Mouse (Mus musculus) left cerebral cortex, postnatal 36 days (tissue): ENCODE data around the gene Nxf1. TPM values are rescaled to one million over a fixed set of nuclear protein-coding genes. Genes with fewer than 3 reads are reported as not detected.

Experiments
- DNase-seq, 2 experiments: peaks; one replicate each; pipeline ENCODE4 v3.0.0; 2021 to 2022; ENCODE audit warnings: low spot score in 2 of 2, mixed read lengths in 1 of 2
- intact Hi-C: fragments of 180-260 bp; cut with DNase I; formaldehyde crosslinking; loops from one replicate; pipeline ENCODE4 v1.15.1; 2025
- microRNA-seq: library from miRNA; unstranded; fragments of <30 nt; microRNA quantifications from one replicate; pipeline ENCODE4 v1.2.0, GENCODE M21; 2022
- total RNA-seq, 2 experiments: library from RNA; stranded (reverse); gene quantifications; 2 replicates each; pipeline ENCODE4 v1.2.3; 2021

Gene Nxf1
- total RNA-seq, 2 experiments from 2014 or later = 68.5 to 99.7 TPM

- no peak for DNase-seq
- intact Hi-C loops = no loop called here
Measured at GRCm38 (mm10) chr19:8803879-8804660, 47.2 kb downstream of the Nxf1 start.

GRCm38 (mm10) chr19:8806810-8807209, 49.9 kb downstream of the Nxf1 start:
- no peak for DNase-seq
- intact Hi-C loops = no loop called here

GRCm38 (mm10) chr19:8815812-8816211, 58.9 kb downstream of the Nxf1 start:
- DNase-seq = no peak

DNA sequence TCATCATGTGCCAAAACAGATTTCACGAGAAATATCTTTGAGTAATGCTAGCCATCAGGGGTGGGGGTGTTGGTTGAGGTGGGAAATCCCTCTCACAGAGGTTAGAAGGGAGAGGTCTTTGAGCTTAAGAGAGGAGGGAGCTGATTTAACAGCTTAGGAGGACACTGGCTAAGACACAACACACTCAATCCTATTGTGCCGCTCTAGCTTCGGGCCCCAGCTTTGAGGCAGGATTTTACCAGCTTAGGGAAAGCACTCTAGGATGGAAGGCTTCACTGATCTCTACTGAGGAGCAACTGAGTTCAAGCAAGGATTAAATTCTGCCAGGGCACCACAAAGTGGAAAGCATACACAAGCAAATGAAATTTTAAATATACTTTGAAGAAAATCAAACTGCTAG, 60.1 kb downstream of the Nxf1 start:
- no peak for DNase-seq
- intact Hi-C loops = no loop called here

More at GRCm38 (mm10) chr19:8815812-8816211, 58.9 kb downstream of the Nxf1 start:
- intact Hi-C loops = no loop called here

- no peak for DNase-seq
- intact Hi-C loops = no loop called here
Measured at GRCm38 (mm10) chr19:8818301-8818798, 61.5 kb downstream of the Nxf1 start.

- DNase-seq = peak; percentile 96
- intact Hi-C loops = no loop called here
Measured at GRCm38 (mm10) chr19:8818801-8819595, 62.1 kb downstream of the Nxf1 start, which contains the start of gene Ttc9c. Ttc9c (minus strand) TSS chr19:8819333.

GRCm38 (mm10) chr19:8819596-8820423, 62.9 kb downstream of the Nxf1 start, which contains the start of gene Hnrnpul2:
Hnrnpul2 (plus strand) TSS chr19:8820010.
- DNase-seq = peak; percentile 99
- intact Hi-C loops = loop anchor here (2.0 to 5.0 kb wide), 2 partner anchors 19 to 48 kb away; partner anchors contain the start of genes Gng3, Tmem179b and Tmem223

Small RNAs within 50 kb of the gene (microRNA-seq; reads per million reads assigned to microRNA genes)
- not detected for gene Mir6992

Other genes with a start within 250 kb of the Nxf1 start
- 10 to 100 TPM; 10.7 to 14.3 TPM for gene Slc22a8, start 165.8 kb upstream of the Nxf1 start, total RNA-seq
- 1 to 10 TPM; 5.0 to 6.0 TPM for gene Slc22a6, start 139.0 kb upstream of the Nxf1 start, total RNA-seq
- gene Chrm1, start 93.3 kb upstream of the Nxf1 start, total RNA-seq = 100 to 1,000 TPM; 157 to 166 TPM
- gene Slc3a2, start 33.7 kb upstream of the Nxf1 start, total RNA-seq = 100 to 1,000 TPM; 151 to 173 TPM
- gene Wdr74, start 21.2 kb upstream of the Nxf1 start, total RNA-seq = 10 to 100 TPM; 50.8 to 55.2 TPM
- 1 to 10 TPM in 1 of 2 experiments, not detected in 1; 3.4 TPM for gene 1700092M07Rik, start 16.4 kb upstream of the Nxf1 start, total RNA-seq
- gene Stx5a, start 15.7 kb upstream of the Nxf1 start, total RNA-seq = 10 to 100 TPM; 57.9 to 81.8 TPM
- gene Tmem223, start 13.9 kb downstream of the Nxf1 start, total RNA-seq = 10 to 100 TPM; 68.5 to 75.9 TPM
- 10 to 100 TPM in 1 of 2 experiments, 1 to 10 TPM in 1; 8.9 to 11.0 TPM for gene Tmem179b, start 17.4 kb downstream of the Nxf1 start, total RNA-seq
- 10 to 100 TPM; 12.5 to 14.4 TPM for gene Taf6l, start 29.3 kb downstream of the Nxf1 start, total RNA-seq
- gene Polr2g, start 41.5 kb downstream of the Nxf1 start, total RNA-seq = 100 to 1,000 TPM; 102 to 107 TPM
- 1 to 10 TPM; 4.9 to 6.3 TPM for gene Zbtb3, start 45.5 kb downstream of the Nxf1 start, total RNA-seq
- gene Ttc9c, start 62.3 kb downstream of the Nxf1 start, total RNA-seq = 10 to 100 TPM; 33.1 to 33.3 TPM
- gene Hnrnpul2, start 62.9 kb downstream of the Nxf1 start, total RNA-seq = 100 to 1,000 TPM; 110 to 118 TPM
- not detected for gene AC129217.1, start 72.7 kb downstream of the Nxf1 start, total RNA-seq
- 100 to 1,000 TPM; 118 TPM for gene Bscl2, start 80.4 kb downstream of the Nxf1 start, total RNA-seq
- 100 to 1,000 TPM; 190 to 230 TPM for gene Gng3, start 82.1 kb downstream of the Nxf1 start, total RNA-seq
- gene Lrrn4cl, start 93.7 kb downstream of the Nxf1 start, total RNA-seq = 1 to 10 TPM; 1.3 to 1.6 TPM
- 100 to 1,000 TPM in 1 of 2 experiments, 10 to 100 TPM in 1; 92.2 to 101 TPM for gene Ubxn1, start 114.4 kb downstream of the Nxf1 start, total RNA-seq
- 10 to 100 TPM; 32.1 to 39.8 TPM for gene Uqcc3, start 123.8 kb downstream of the Nxf1 start, total RNA-seq
- gene Lbhd1, start 126.7 kb downstream of the Nxf1 start, total RNA-seq = 1 to 10 TPM; 4.8 to 5.0 TPM
- not detected for gene Gm49403, start 126.9 kb downstream of the Nxf1 start, total RNA-seq
- gene 1810009A15Rik, start 131.8 kb downstream of the Nxf1 start, total RNA-seq = 10 to 100 TPM; 21.6 to 26.6 TPM
- gene Gm49416, start 131.9 kb downstream of the Nxf1 start, total RNA-seq = 1 to 10 TPM in 1 of 2 experiments, not detected in 1; 7.6 TPM
- 10 to 100 TPM; 22.4 to 25.3 TPM for gene Ints5, start 135.9 kb downstream of the Nxf1 start, total RNA-seq
- 100 to 1,000 TPM in 1 of 2 experiments, 10 to 100 TPM in 1; 95.3 to 102 TPM for gene Ganab, start 141.0 kb downstream of the Nxf1 start, total RNA-seq
- 100 to 1,000 TPM; 167 to 187 TPM for gene B3gat3, start 163.3 kb downstream of the Nxf1 start, total RNA-seq
- 1 to 10 TPM; 7.0 to 7.2 TPM for gene Rom1, start 172.3 kb downstream of the Nxf1 start, total RNA-seq
- gene Eml3, start 172.5 kb downstream of the Nxf1 start, total RNA-seq = 10 to 100 TPM in 1 of 2 experiments, 1 to 10 TPM in 1; 9.6 to 12.6 TPM
- 10 to 100 TPM; 43.9 to 52.0 TPM for gene Mta2, start 184.8 kb downstream of the Nxf1 start, total RNA-seq
- 10 to 100 TPM; 17.5 to 21.5 TPM for gene Tut1, start 196.8 kb downstream of the Nxf1 start, total RNA-seq
- 100 to 1,000 TPM; 219 to 232 TPM for gene Eef1g, start 210.0 kb downstream of the Nxf1 start, total RNA-seq
- 10 to 100 TPM; 16.6 to 32.1 TPM for gene Ahnak, start 232.2 kb downstream of the Nxf1 start, total RNA-seq